Mouse (Mus musculus) embryo, embryonic 9.5 days (tissue): ENCODE data around the gene Armt1.

Experiments
- DNase-seq: peaks from one replicate; pipeline ENCODE4 v3.0.0-alpha.2; 2017; ENCODE audit errors: extremely low spot score

Armt1 gene

DNA sequence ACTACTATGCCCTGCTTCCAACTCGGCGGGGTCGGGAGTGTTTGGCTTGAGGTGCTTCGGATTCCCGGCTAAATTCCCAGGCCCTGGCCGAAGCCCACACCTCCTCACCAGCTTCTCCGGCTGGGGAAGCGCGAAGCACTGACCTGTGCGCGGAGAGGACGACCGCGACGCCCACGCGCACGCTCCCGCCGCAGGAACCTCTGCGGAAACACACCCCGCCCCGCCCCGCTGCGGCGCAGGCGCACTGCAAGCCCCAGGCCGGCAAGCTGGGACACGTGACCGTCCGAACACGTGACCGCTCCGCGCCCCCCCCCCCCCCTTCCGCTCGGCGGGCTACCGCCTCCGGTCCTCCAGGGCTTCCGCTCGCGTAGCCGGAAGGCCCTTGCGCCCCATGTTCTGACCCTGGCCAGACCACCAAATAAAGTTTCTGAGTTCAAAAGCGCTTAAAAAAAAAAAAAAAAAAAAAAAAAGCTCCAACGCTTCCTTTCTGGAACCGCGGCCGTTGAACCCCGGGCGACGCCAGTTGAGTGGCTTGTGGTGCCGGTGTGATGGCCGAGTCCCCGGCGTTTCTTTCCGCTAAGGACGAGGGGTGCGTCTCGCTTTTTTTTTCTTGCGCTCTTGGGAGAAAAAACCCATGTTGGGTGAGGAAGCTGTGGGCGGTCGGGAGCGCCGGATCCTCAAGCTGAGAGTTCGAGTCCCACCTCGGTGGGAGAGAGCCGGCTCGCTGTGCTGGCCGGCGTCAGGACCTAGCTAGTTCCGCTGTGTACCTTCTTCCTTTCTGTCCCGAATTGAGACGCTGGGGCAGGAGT, at the start of gene Armt1, which contains the start of gene Rmnd1:
Armt1 (plus strand) TSS at position 345 of the 809 bp plus-strand sequence.
Rmnd1 (minus strand) TSS at position 266 of the 809 bp plus-strand sequence.
- DNase-seq = peak; percentile 97

- DNase-seq = no peak
Observed at GRCm38 (mm10) chr10:4384244-4384643, 48.0 kb upstream of the Armt1 start.

DNA sequence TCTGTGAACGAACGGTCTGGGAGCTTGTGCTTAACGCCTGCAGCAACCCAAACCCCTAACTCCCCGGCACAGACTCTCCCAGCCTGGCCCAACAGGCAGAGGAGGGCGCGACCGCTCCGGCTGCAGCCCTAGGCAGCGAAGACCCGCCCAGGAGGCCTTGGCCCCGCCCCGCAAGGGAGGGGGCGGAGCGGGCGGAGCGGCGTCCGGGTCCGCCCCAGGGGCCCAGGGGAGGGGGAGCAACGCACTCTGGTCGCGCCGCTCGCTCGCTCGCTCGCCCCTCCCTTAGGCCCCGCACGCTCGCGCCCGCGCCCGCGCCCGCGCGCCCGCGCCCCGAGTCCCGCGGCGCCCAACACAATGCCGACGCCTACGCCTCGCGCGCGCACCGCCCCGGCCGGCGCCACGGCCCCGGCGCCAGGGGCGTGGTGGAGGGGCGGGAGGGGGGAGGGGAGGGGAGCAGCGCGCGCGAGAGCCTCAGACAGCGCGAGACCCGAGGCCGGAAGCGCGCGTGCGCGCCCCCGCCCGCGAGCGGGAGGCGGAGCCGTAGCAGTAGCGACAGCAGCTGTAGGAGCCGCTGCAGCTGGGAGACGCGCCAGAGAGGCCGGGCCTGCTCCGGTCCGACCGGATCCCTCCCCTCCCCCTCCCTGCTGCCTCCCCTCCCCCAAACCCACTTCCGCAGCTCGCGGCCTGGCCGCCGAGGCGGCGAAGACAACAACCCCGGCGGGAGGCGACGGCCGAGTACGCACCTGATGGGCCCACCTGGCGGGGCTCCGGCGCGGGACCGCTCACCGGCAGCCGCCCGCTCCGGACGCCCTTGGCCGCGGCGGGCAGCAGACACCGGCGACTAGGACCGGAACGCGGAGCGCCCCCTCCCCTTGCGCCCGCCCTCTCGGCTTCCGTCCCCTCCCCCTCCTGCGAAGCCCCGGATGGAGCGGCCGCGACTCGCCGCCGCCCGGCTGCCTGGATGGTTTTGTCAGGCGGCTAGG, 45.4 kb upstream of the Armt1 start:
- DNase-seq = peak; percentile 97

DNA sequence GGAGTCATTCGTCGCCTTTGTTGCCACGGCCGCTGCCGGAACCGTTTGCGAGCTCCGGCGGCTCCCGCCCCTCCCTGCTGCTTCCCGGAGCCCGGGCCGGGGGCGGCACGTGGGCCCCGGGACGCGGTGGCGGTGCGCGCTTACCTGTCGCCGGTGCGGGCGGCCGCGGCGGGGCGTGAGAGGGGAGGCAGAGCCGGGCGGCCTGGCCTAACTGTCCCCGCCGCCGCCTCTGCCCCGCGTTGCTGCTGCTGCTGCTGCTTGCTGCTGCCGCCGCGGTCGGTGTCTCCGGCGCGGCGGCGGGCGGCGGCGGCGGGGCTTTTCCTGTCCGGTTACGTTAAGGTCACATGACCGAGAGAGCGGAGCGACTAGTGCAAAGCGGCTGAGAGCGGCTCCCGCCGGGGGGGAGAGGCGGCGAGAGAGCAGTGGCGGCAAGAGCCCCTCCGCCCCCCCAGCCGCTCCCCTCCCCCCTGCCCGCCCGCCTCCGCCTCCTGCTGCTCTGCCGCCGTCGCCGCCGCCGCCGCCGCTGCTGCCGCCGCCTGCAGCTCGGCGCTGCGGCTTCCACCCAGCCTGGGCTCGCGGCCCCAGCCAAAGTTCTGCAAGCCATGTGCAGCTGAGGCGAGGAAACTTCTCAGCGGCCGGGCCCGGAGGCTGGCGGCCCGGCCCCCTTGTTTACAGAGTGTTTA, 44.4 kb upstream of the Armt1 start, which contains the start of gene Zbtb2:
Zbtb2 (minus strand) TSS at position 408 of the 683 bp plus-strand sequence.
- DNase-seq = peak; percentile 70

- no peak for DNase-seq
Observed at GRCm38 (mm10) chr10:4388384-4388745, 43.9 kb upstream of the Armt1 start.

DNA sequence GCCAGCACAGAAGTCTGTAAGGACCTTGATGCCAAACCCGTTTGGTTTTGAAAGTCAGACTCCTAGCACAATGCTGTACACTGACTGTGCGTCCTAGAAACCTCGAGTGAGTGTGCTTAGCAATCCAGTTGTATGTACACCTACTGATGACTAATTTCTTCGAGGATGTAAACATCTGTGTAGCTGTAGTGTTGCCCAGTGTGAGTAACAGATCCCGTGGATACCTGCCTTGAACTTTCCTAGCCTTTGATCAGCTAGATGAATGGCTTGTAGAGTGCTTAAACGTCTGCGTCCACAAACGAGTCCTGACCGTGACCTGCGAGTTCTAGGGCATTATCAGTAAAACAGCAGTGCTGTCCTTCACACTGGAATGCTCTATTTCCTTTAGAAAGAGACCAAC, 43.2 kb upstream of the Armt1 start:
- no peak for DNase-seq

GRCm38 (mm10) chr10:4389461-4390112, 42.7 kb upstream of the Armt1 start:
- no peak for DNase-seq

- no peak for DNase-seq
Observed at GRCm38 (mm10) chr10:4390550-4390949, 41.7 kb upstream of the Armt1 start.

GRCm38 (mm10) chr10:4391076-4391475, 41.2 kb upstream of the Armt1 start:
- no peak for DNase-seq

DNA sequence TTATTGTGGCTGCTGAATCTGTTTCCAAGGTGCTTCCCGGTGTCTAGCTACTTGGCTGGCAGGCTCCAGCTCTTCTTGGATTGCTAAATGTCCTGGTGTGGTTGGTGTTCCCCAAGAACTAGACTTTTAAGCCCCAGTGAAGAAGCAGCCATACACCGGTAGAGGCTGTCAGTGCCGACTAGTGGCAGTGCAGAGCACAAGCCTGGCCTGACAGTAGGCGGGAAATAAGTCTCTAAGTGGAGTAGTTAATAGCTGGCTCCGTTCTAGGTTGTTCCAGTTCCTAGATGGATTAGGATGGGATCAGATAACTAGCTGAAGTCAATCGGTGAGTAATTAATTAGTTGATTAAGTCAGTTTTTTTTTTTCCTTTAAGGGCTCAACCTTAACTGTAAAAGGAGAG, 40.4 kb upstream of the Armt1 start:
- no peak for DNase-seq

GRCm38 (mm10) chr10:4395321-4395720, 36.9 kb upstream of the Armt1 start:
- no peak for DNase-seq

DNA sequence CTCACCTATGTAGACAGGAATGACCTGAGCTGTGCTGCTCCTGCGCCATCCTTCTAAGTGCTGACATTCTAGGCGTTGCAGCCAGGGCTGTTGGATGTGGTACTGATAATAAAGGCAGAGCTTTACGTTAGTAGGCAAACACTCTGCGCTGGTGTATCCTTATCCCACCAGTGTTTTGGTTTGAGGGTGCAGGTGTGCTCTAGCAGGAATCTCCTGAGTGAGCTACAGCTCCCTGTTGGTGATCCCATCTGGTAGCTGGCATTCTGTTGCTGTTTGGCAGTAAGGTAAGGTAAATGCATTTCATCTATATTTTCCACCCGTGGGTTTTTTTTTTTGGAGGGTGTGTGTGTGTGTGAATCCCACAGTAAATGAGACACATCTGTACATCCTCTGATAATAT, 34.2 kb upstream of the Armt1 start:
- no peak for DNase-seq

GRCm38 (mm10) chr10:4404895-4405491, 27.3 kb upstream of the Armt1 start:
- peak; percentile 48 for DNase-seq

GRCm38 (mm10) chr10:4405511-4405910, 26.8 kb upstream of the Armt1 start:
- no peak for DNase-seq

- DNase-seq = no peak
Observed at GRCm38 (mm10) chr10:4407191-4407590, 25.1 kb upstream of the Armt1 start.

DNA sequence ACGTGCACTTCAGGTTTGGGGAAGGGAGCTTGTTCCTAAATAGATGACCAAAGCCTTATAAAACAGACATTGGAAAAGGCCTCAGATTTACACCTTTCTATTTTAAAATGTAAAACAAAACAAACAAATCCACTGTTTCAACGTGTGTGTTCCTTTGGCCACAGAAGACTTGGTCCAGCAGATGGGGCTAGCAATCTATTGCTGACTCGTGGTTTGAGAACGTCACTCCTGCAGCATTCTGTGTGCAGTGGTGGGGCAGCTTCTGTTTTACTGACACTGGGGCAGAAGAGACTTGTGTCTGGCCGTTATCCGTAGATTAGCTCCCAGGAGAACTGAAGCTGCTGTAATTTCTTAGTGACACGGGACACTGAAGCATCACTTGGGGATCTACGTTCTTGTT, 7.0 kb upstream of the Armt1 start:
- DNase-seq = no peak

- DNase-seq = no peak
Observed at GRCm38 (mm10) chr10:4430399-4430798, 1.9 kb upstream of the Armt1 start.

GRCm38 (mm10) chr10:4430826-4431225, 1.4 kb upstream of the Armt1 start:
- no peak for DNase-seq

DNA sequence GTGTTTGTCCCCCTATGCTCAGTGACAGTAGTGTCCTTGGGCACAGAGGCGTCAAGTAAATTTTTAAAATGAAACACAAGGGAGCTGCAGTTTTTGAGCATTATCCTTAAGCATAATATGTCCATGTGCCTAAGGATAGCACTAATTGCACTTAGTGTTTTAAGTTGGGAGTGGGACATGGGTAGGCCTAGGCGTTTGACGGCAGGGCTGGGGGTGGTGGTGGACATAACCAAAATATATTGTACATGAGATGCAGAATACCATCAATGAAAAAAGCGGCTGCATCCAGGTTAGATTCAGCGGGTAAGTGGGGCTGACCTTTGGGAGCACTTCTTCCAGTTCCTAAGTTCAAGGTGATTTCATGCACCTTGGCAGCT, 533 bp upstream of the Armt1 start:
- DNase-seq = no peak

DNA sequence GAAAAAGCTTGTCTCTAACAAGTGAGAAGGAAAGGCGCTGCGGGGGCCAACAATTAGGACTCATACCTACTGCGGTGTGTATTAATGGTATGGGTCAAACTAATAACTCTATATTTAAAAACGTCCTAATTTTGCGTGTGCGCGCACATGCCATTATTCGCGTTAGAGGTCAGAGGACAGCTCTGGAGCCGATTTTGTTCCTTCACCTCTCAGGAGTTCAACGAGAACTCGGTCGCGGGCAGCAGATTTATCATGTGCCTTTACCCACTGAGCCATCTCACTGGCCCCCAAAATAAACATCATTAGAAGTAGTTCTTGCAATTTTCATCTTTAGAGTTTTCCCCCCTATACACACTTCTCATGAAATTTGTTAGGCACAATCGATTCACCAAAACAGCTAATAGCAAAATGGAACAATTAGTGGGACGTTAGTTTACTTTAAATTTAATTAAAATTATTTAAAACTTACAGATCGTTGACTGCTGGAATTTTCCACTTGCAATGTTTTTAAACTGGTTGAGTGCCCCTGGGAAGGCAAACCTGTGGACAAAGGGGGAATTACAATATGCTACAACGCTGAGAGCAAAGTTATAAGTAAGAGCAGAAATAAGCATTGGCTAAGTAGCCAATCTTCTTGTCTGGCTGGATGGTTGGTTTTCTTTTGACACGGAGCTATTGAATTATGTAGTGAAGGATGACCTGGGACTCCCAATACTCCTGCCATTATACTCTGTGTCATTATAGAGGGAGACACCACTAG, 909 bp downstream of the Armt1 start:
- peak; percentile 16 for DNase-seq
